Mouse (Mus musculus) thymus, postnatal 4 days (tissue): ENCODE results near the gene Ctsd.
A peak's percentile ranks its signal among the peaks of the same experiment; 100 is the strongest.
"Not testable (repeated sequence)": the region's sequence is repeated elsewhere in the genome, so short reads cannot be mapped to it uniquely, and the experiment has no call there.

ENCODE experiments used
- DNase-seq: peaks from one replicate; pipeline ENCODE4 v3.0.0; 2021

Ctsd gene

DNA sequence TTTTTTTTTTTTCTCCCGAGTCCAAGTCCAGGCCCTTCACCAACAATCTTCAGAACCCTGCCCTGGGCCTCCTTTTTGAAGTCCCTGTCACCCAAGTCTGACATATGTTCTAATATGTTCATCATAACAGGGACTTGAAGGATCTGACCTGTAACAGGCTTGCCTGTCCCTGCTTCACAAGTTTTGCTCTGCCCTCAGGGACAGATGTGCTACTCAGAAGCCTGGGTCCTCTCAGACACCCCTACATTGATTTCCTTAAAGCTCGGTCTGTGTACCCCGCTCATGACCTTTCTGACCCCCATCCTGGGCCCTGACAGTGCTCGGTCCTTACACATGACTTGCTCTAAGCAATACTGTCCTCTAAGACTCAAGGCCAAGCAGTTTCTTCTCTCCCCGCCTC is 14.8 kb downstream of the Ctsd start:
- DNase-seq, result no peak

- DNase-seq, result peak; percentile 71
Measured at GRCm38 (mm10) chr7:142371768-142372661, 15.8 kb downstream of the Ctsd start.

- DNase-seq, result no peak
Measured at GRCm38 (mm10) chr7:142371398-142371767, 16.5 kb downstream of the Ctsd start.

DNA sequence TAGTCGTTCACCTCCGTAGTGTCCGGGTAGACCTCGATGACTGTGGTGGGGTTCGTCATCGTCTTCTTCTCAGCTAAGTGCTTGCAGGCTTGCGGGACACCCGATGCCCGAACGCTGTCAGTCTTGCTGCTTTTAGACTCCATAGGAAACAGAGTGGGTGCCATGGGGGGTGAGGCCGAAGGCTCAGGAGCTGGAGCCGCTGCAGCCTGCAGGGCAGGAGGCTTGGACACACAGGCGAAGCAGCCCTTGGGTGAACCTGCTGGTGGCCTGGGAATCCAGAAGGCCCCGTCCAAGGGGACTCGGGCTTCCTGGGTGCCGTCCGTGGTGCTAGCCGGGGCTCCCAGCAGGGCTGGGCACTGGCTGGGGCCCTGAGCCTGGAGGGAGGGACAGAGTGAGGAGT is 16.9 kb downstream of the Ctsd start:
- DNase-seq, result peak; percentile 36

- DNase-seq, result no peak
Measured at GRCm38 (mm10) chr7:142369820-142370219, 18.0 kb downstream of the Ctsd start.

DNA sequence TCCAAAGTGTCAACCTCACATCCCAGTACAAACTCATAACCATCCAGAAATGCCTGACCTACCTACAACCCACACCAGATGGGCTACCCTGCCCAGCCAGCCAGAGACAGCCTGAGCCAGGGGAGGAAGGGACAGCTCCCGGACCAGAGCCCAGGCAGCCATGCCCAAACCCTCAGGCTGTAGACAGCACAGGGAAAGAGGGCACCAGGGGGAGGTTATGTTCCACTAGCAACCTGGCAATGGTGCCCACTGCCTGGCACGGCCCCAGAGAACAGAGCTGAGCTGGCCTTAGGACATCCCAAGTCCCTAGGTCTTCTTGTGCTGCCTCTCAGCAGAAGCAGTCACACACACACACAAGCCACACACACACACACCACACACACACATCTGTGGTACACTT is 19.0 kb downstream of the Ctsd start:
- DNase-seq, result no peak

DNA sequence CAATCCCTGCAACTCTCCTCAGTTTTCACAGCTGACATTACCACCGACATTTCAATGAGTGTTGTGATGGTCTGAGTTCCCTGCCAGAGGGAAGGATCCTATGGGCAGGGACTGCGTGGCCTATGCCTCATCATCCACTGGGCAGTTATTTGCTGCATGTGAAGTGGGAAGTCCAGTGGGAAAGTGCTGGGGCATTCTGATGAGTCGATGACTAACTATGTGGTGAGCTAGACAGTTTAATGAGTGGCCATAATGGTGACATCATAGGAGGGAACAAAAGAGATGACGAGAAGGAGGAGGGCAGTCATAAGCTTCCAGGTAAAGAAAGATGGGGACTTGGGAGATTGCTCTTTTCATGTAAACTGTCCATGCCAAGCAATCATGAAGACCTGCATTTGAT is 24.7 kb downstream of the Ctsd start:
- DNase-seq, result no peak

DNA sequence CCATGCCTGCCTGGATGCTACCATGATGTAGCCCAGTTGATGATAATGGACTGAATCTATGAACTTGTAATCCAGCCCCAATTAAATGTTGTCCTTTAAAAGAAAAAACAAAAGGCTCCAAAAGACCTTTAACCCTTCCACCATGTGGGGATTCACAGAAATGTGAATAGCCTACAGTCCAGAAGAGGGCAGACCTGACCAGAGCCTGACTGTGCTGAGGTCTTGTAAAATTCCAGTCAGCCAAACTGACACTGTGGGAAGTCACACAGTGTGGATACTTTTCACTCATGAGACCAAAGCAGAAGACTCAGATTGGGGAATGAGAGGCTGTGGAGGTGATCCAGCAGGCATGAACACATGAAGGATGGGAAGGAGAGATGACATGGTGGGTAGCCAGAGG is 27.1 kb downstream of the Ctsd start:
- DNase-seq, result no peak

- no peak for DNase-seq
Measured at GRCm38 (mm10) chr7:142359129-142359528, 28.7 kb downstream of the Ctsd start.

DNA sequence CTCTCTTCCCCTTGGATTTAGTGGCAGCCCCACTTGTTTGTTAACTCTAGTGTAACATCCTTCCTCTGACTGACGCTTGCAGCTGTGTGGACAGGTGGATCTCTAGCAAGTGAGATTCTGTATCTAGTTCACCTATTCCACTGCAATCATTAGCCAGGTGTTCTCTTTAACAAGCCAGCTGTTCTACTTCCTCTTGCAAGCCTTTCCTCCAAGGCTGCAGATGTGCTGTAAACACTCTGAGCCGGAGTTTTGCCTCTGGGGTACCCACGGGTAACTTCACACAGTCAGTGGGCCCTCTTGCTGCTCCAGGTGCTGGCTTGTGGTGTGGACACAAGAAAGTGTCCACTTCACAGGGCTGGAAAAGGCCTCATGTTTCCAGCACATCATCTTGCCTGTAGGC is 30.3 kb downstream of the Ctsd start:
- DNase-seq, result peak; percentile 45

DNA sequence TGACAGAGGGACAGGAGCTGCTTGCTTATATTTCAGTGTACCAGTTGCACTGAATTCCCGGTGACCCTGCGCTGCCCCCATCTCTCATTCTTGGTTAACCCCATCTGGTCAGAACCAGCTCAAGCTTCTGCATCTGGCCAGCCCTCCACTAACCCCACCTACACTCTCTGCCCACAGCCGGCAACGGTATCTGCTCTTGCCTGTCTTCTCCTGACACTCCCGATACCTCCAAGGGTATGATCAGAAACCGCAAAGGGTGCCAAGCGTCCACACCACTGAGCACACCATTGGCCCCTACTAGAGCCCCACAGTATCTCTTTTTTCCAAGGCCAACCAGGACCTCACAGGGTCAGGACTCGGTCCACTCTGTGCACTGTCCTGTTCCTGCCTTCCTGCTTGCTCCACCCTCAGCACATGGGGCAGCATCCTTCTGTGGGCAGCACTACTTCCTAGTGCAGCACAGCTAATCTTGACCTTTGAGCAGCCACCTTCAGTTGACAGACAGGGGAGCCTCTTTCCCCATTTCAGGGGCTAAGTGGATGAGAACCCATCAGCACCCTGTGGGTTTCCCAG is 33.1 kb downstream of the Ctsd start:
- DNase-seq, result peak; percentile 54

GRCm38 (mm10) chr7:142353854-142354253 is 34.0 kb downstream of the Ctsd start:
- DNase-seq, result peak; percentile 75

DNA sequence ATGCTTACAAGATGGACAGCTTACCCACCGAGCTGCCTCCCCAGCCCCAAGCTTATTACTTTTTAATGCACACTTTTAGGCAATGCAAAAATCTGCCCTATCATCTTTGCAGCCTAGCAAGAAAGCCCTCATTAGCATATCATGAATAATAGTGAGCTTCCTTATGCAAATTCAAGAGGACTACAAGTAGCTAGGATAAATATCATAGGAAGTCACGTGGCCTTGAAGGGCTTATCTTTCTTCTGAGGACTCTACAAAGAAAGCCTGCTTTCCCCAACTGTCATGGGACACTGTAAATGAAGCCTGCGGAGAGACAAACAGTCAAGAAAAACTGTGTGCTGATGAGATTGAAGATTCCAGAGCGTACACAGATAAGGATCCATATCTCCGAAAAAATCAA is 36.3 kb downstream of the Ctsd start:
- no peak for DNase-seq

GRCm38 (mm10) chr7:142349308-142349961 is 38.4 kb downstream of the Ctsd start:
- peak; percentile 55 for DNase-seq

DNA sequence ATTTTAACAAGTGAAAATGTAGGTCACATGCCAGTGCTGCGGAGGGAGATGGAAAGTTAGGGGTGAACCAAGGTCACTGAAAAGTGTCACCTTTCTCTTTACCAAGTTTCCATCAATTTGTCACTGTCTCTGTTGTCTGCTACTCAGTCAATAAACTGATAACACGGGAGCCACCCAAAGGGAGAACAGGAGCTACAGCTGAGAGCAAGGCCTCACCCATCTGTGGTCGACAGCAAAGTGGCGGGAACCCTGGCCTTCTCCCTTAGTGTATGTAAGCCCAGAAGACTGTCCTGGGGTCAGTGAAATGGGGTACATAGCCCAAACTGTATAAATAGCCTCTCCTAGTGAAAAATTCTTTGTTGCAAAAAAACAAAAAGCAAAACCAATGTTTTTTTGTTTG is 40.3 kb downstream of the Ctsd start:
- DNase-seq, result no peak

DNA sequence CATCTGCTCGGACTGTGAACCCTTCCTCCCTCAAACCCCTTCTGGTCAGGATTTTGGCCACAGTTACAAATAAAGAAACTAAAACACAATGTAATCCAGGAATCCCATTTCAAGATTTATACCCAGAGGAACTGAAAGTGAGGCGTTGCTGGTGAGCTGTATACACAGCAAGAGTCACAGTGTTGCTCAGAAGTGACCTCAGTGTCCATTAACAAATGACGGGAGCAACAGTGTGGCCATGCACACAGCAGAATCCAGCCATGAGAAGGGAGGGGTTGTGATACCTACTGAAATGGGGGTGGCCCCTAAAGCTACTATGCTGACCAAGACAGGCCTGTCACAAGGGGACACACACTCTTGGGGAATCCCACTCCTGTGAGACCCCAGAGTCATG is 45.6 kb downstream of the Ctsd start:
- no peak for DNase-seq

DNA sequence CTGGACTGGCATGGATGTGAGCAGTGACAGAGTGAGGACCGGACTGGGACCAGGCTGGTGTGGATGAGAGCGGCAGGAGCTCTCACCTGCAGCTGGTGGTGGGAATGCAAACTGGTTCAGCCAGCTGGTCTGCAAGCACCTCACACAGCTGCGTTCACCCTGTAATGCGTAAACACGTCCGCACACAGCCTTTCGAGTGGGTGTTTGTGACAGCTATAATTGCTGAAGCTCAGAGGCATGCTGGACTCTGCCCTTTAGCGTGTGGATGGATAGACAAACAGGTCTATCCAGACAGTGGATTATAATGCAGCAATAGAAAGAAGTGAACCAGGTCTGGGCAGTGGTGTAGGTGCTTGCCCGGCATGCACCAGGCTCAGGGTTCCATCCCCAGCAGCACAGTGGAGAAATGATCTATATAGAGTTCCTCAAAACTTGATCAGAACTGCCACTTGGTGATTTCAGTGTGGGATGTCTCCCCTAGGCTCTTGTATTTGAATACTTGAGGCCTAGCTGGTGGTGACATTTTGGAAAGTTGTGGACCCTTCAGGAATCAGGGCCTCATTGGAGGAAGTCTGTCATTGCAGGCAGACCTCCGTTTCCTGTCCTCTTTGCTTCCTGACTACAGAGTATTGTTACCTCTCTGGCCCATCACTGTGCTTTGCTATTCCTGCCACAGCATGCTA is 46.1 kb downstream of the Ctsd start:
- peak; percentile 71 for DNase-seq

GRCm38 (mm10) chr7:142340269-142340970 is 47.4 kb downstream of the Ctsd start:
- peak; percentile 78 for DNase-seq

- DNase-seq, result peak; percentile 24
Measured at GRCm38 (mm10) chr7:142335151-142335550, 52.7 kb downstream of the Ctsd start.

- peak; percentile 97 for DNase-seq
Measured at GRCm38 (mm10) chr7:142334246-142334645, 53.6 kb downstream of the Ctsd start.

DNA sequence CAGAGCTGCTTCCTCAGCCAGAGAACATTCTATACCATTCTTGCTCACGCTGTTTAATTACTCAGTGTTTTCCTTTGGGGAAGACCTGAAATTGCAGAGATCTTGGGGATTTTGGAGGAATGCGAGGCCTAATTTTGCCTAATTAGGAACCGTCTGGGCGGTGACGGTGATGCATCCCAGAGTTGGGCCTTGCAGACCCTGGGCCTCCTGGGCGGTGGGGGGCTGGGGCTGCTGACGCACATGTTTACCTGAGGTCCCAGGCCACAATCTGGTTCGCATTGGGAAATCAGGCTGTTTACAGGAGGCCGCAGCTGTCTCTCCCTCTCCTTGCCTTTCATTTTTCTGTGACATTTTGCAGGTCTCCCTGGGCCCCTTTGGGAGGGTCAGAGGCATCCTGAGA is 55.1 kb downstream of the Ctsd start:
- not testable (repeated sequence) for DNase-seq

DNA sequence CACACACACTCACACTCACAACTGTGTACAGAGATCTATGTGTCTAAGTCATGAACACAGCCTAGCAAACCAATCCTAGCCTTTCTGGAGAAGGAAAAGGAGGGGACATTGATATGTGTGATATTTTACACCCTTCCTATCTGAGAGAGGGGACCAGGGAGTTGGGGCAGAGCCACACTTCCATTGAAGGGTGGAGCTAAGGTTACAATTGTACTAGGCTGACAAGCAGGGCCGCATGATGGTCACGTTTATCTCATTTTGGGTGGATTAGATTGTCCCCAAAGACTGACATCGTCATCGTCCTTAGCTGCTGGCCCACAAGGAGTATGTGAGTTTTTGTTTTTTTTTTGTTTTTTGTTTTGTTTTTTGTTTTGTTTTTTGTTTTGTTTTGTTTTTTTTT is 56.6 kb downstream of the Ctsd start:
- DNase-seq, result no peak

GRCm38 (mm10) chr7:142330271-142330724 is 57.5 kb downstream of the Ctsd start:
- DNase-seq, result no peak
